Mouse (Mus musculus): ENCODE results near the gene Mical2. TPM values are rescaled to one million over a fixed set of nuclear protein-coding genes. Genes with fewer than 3 reads are reported as not detected.

The Mical2 gene
- polyA plus RNA-seq, 1 experiment from 2014 or later = 4.3 TPM

GRCm38 (mm10) chr7:112245839-112246438, 20.3 kb downstream of the Mical2 start:
- H3K4me2 ChIP-seq = no peak overlapping the region
- H3K9ac ChIP-seq = no peak overlapping the region
- peaks cover 11% of the 10 kb centered on the region for H3K4me1 ChIP-seq
- H3K4me3 ChIP-seq = no peak overlapping the region
- ATAC-seq (ENCODE audit: insufficient number of reproducible peaks, insufficient read depth, low FRiP score, low TSS enrichment, low read depth) = no peak
- H3K27ac ChIP-seq = no peak overlapping the region
- H3K36me3 ChIP-seq = no peaks in the 10 kb centered on the region
- 74% methylated on average over 4 of the region's 4 CpGs for WGBS
- H3K9me3 ChIP-seq = no peaks in the 10 kb centered on the region
- H3K27me3 ChIP-seq = no peaks in the 10 kb centered on the region

- Histone ChIP-seq H3K9me3 (no peaks in the 10 kb centered on the region), H3K27me3 (no peaks in the 10 kb centered on the region), H3K4me2 (no peak overlapping the region), H3K36me3 (no peaks in the 10 kb centered on the region), H3K4me1 (peaks cover 11% of the 10 kb centered on the region), H3K4me3 (no peak overlapping the region), H3K27ac (no peak overlapping the region), H3K9ac (no peak overlapping the region)
- ATAC-seq (ENCODE audit: insufficient number of reproducible peaks, insufficient read depth, low FRiP score, low TSS enrichment, low read depth) = no peak
- 79% methylated on average over 4 of the region's 4 CpGs for WGBS
Measured at GRCm38 (mm10) chr7:112246442-112246841, 20.8 kb downstream of the Mical2 start.

- Histone ChIP-seq H3K9me3 (no peaks in the 10 kb centered on the region), H3K4me1 (peaks cover 18% of the 10 kb centered on the region), H3K9ac (no peak overlapping the region), H3K27me3 (no peaks in the 10 kb centered on the region), H3K4me3 (no peak overlapping the region), H3K36me3 (no peaks in the 10 kb centered on the region), H3K4me2 (no peak overlapping the region), H3K27ac (no peak overlapping the region)
- WGBS = 33% methylated on average over 3 of the region's 3 CpGs
- ATAC-seq (ENCODE audit: insufficient number of reproducible peaks, insufficient read depth, low FRiP score, low TSS enrichment, low read depth) = no peak
Measured at GRCm38 (mm10) chr7:112247890-112248289, 22.2 kb downstream of the Mical2 start.

GRCm38 (mm10) chr7:112249476-112249875, 23.8 kb downstream of the Mical2 start:
- H3K27me3 ChIP-seq = no peaks in the 10 kb centered on the region
- H3K9me3 ChIP-seq = no peaks in the 10 kb centered on the region
- 61% methylated on average over 4 of the region's 4 CpGs for WGBS
- no peak overlapping the region for H3K4me3 ChIP-seq
- no peak overlapping the region for H3K4me2 ChIP-seq
- H3K36me3 ChIP-seq = no peaks in the 10 kb centered on the region
- H3K27ac ChIP-seq = no peak overlapping the region
- H3K9ac ChIP-seq = no peak overlapping the region
- ATAC-seq (ENCODE audit: insufficient number of reproducible peaks, insufficient read depth, low FRiP score, low TSS enrichment, low read depth) = no peak
- H3K4me1 ChIP-seq = peaks cover 15% of the 10 kb centered on the region; the same call in 1 of the 2 replicates

GRCm38 (mm10) chr7:112252065-112252464, 26.4 kb downstream of the Mical2 start:
- Histone ChIP-seq H3K9ac (no peak overlapping the region), H3K27me3 (no peaks in the 10 kb centered on the region), H3K36me3 (no peaks in the 10 kb centered on the region), H3K9me3 (no peaks in the 10 kb centered on the region), H3K4me2 (no peak overlapping the region), H3K4me1 (peaks cover 17% of the 10 kb centered on the region; the same call in 1 of the 2 replicates), H3K27ac (no peak overlapping the region), H3K4me3 (no peak overlapping the region)
- ATAC-seq (ENCODE audit: insufficient number of reproducible peaks, insufficient read depth, low FRiP score, low TSS enrichment, low read depth) = no peak
- 75% methylated on average over 5 of the region's 5 CpGs for WGBS

GRCm38 (mm10) chr7:112254233-112254632, 28.6 kb downstream of the Mical2 start:
- peaks cover 9% of the 10 kb centered on the region; the same call in 1 of the 2 replicates for H3K4me1 ChIP-seq
- no peak for ATAC-seq (ENCODE audit: insufficient number of reproducible peaks, insufficient read depth, low FRiP score, low TSS enrichment, low read depth)
- WGBS = 70% methylated on average over 3 of the region's 3 CpGs
- H3K4me2 ChIP-seq = no peak overlapping the region
- H3K27me3 ChIP-seq = no peaks in the 10 kb centered on the region
- no peak overlapping the region for H3K27ac ChIP-seq
- no peak overlapping the region for H3K4me3 ChIP-seq
- no peaks in the 10 kb centered on the region for H3K9me3 ChIP-seq
- H3K36me3 ChIP-seq = no peaks in the 10 kb centered on the region
- no peak overlapping the region for H3K9ac ChIP-seq

GRCm38 (mm10) chr7:112255248-112255866, 29.7 kb downstream of the Mical2 start:
- H3K4me1 ChIP-seq = 0 out of 2 replicates have a peak, but pooled peaks cover 9% of the 10 kb centered on the region
- no peak overlapping the region for H3K4me2 ChIP-seq
- ATAC-seq (ENCODE audit: insufficient number of reproducible peaks, insufficient read depth, low FRiP score, low TSS enrichment, low read depth) = no peak
- 54% methylated on average over 3 of the region's 3 CpGs for WGBS
- no peaks in the 10 kb centered on the region for H3K27me3 ChIP-seq
- no peaks in the 10 kb centered on the region for H3K36me3 ChIP-seq
- H3K27ac ChIP-seq = no peak overlapping the region
- no peak overlapping the region for H3K9ac ChIP-seq
- no peak overlapping the region for H3K4me3 ChIP-seq
- no peaks in the 10 kb centered on the region for H3K9me3 ChIP-seq

GRCm38 (mm10) chr7:112258338-112258903, 32.8 kb downstream of the Mical2 start:
- Histone ChIP-seq H3K27ac (no peak overlapping the region), H3K4me2 (no peak overlapping the region), H3K4me3 (no peak overlapping the region), H3K27me3 (no peaks in the 10 kb centered on the region), H3K4me1 (0 out of 2 replicates have a peak, but pooled peaks cover 2% of the 10 kb centered on the region), H3K9me3 (no peaks in the 10 kb centered on the region), H3K9ac (no peak overlapping the region), H3K36me3 (no peaks in the 10 kb centered on the region)
- WGBS = 75% methylated on average over 4 of the region's 4 CpGs
- ATAC-seq (ENCODE audit: insufficient number of reproducible peaks, insufficient read depth, low FRiP score, low TSS enrichment, low read depth) = no peak

- no peak overlapping the region for H3K4me2 ChIP-seq
- WGBS = 78% methylated on average over 4 of the region's 4 CpGs
- H3K27me3 ChIP-seq = no peaks in the 10 kb centered on the region
- H3K9me3 ChIP-seq = no peaks in the 10 kb centered on the region
- no peaks in the 10 kb centered on the region for H3K36me3 ChIP-seq
- no peak overlapping the region for H3K9ac ChIP-seq
- H3K4me3 ChIP-seq = no peak overlapping the region
- 0 out of 2 replicates have a peak, but pooled peaks cover 2% of the 10 kb centered on the region for H3K4me1 ChIP-seq
- ATAC-seq (ENCODE audit: insufficient number of reproducible peaks, insufficient read depth, low FRiP score, low TSS enrichment, low read depth) = no peak
- H3K27ac ChIP-seq = no peak overlapping the region
Measured at GRCm38 (mm10) chr7:112259286-112259685, 33.6 kb downstream of the Mical2 start.

- Histone ChIP-seq H3K27me3 (no peaks in the 10 kb centered on the region), H3K4me2 (no peak overlapping the region), H3K4me1 (no peaks in the 10 kb centered on the region), H3K36me3 (no peaks in the 10 kb centered on the region), H3K27ac (no peak overlapping the region), H3K9ac (no peak overlapping the region), H3K9me3 (no peaks in the 10 kb centered on the region), H3K4me3 (no peak overlapping the region)
- 79% methylated on average over 5 of the region's 5 CpGs for WGBS
- no peak for ATAC-seq (ENCODE audit: insufficient number of reproducible peaks, insufficient read depth, low FRiP score, low TSS enrichment, low read depth)
Measured at GRCm38 (mm10) chr7:112261121-112261520, 35.5 kb downstream of the Mical2 start.

GRCm38 (mm10) chr7:112267266-112267665, 41.6 kb downstream of the Mical2 start:
- H3K27ac ChIP-seq = no peak overlapping the region
- no peaks in the 10 kb centered on the region for H3K9me3 ChIP-seq
- H3K27me3 ChIP-seq = no peaks in the 10 kb centered on the region
- 63% methylated on average over 5 of the region's 5 CpGs for WGBS
- H3K4me3 ChIP-seq = no peak overlapping the region
- H3K9ac ChIP-seq = no peak overlapping the region
- ATAC-seq (ENCODE audit: insufficient number of reproducible peaks, insufficient read depth, low FRiP score, low TSS enrichment, low read depth) = no peak
- H3K4me1 ChIP-seq = peaks cover 17% of the 10 kb centered on the region
- H3K36me3 ChIP-seq = no peaks in the 10 kb centered on the region
- no peak overlapping the region for H3K4me2 ChIP-seq
